Mouse (Mus musculus): Measurements from ENCODE around the gene Slc1a5. TPM values are rescaled to one million over a fixed set of nuclear protein-coding genes. Genes with fewer than 3 reads are reported as not detected.
A peak's percentile ranks its signal among the peaks of the same experiment; 100 is the strongest.

The Slc1a5 gene
- total and polyA plus RNA-seq, 2 experiments from 2014 or later: 28.1 to 81.4 TPM

GRCm38 (mm10) chr7:16808647-16809046 lies 27.5 kb downstream of the Slc1a5 start:
- DNase-seq (ENCODE audit: low spot score): no peak

GRCm38 (mm10) chr7:16809739-16810138 lies 28.6 kb downstream of the Slc1a5 start:
- no peaks in the 10 kb centered on the region for H3K9me3 ChIP-seq (replicated peaks; ENCODE audit: control insufficient read depth, low read length)
- ATAC-seq (ENCODE audit: insufficient read depth, low read depth) (peak; percentile 13; the same call in 1 of the 2 replicates), DNase-seq (ENCODE audit: low spot score) (peak; percentile 75)
- H3K27ac ChIP-seq (ENCODE audit: low read depth): no peak overlapping the region
- H3K9ac ChIP-seq (replicated peaks; ENCODE audit: low read depth, low read length): no peak overlapping the region
- H3K4me1 ChIP-seq (ENCODE audit: control insufficient read depth, insufficient read depth): no peaks in the 10 kb centered on the region; the same call in 1 of the 2 replicates
- WGBS: 21% methylated on average over 10 of the region's 10 CpGs
- H3K4me3 ChIP-seq (ENCODE audit: low read depth, low read length): no peak overlapping the region
- no peaks in the 10 kb centered on the region for H3K27me3 ChIP-seq (ENCODE audit: control insufficient read depth, insufficient read depth, low read length)
- TF ChIP-seq EP300 (IDR thresholded peaks at IDR 0.05; ENCODE audit: low read depth) (no peak), CTCF (IDR thresholded peaks at IDR 0.05; ENCODE audit: low read depth) (peak; percentile 85)
- H3K4me2 ChIP-seq (ENCODE audit: low read depth, low read length): no peak overlapping the region
- H3K36me3 ChIP-seq (replicated peaks; ENCODE audit: control insufficient read depth, insufficient read depth, low read length): peaks cover 43% of the 10 kb centered on the region

More at GRCm38 (mm10) chr7:16808647-16809046, 27.5 kb downstream of the Slc1a5 start:
- no peak overlapping the region for H3K9ac ChIP-seq (replicated peaks; ENCODE audit: low read depth, low read length)
- 82% methylated on average over 9 of the region's 9 CpGs for WGBS
- H3K4me2 ChIP-seq (ENCODE audit: low read depth, low read length): no peak overlapping the region
- no peaks in the 10 kb centered on the region for H3K27me3 ChIP-seq (ENCODE audit: control insufficient read depth, insufficient read depth, low read length)
- no peaks in the 10 kb centered on the region for H3K9me3 ChIP-seq (replicated peaks; ENCODE audit: control insufficient read depth, low read length)
- no peaks in the 10 kb centered on the region; the same call in 1 of the 2 replicates for H3K4me1 ChIP-seq (ENCODE audit: control insufficient read depth, insufficient read depth)
- TF ChIP-seq CTCF (IDR thresholded peaks at IDR 0.05; ENCODE audit: low read depth): no peak
- no peak for TF ChIP-seq EP300 (IDR thresholded peaks at IDR 0.05; ENCODE audit: low read depth)
- ATAC-seq (ENCODE audit: insufficient read depth, low read depth): no peak; the same call in 1 of the 2 replicates
- H3K4me3 ChIP-seq (ENCODE audit: low read depth, low read length): no peak overlapping the region
- peaks cover 32% of the 10 kb centered on the region for H3K36me3 ChIP-seq (replicated peaks; ENCODE audit: control insufficient read depth, insufficient read depth, low read length)
- no peak overlapping the region for H3K27ac ChIP-seq (ENCODE audit: low read depth)

GRCm38 (mm10) chr7:16810399-16810919 lies 29.3 kb downstream of the Slc1a5 start:
- TF ChIP-seq EP300 (IDR thresholded peaks at IDR 0.05; ENCODE audit: low read depth) (no peak), CTCF (IDR thresholded peaks at IDR 0.05; ENCODE audit: low read depth) (no peak)
- 76% methylated on average over 28 of the region's 28 CpGs for WGBS
- Histone ChIP-seq H3K4me3 (ENCODE audit: low read depth, low read length) (peak overlapping the region; percentile 28; the same call in 1 of the 2 replicates), H3K9me3 (replicated peaks; ENCODE audit: control insufficient read depth, low read length) (no peaks in the 10 kb centered on the region), H3K27me3 (ENCODE audit: control insufficient read depth, insufficient read depth, low read length) (no peaks in the 10 kb centered on the region), H3K27ac (ENCODE audit: low read depth) (no peak overlapping the region), H3K9ac (replicated peaks; ENCODE audit: low read depth, low read length) (no peak overlapping the region), H3K4me1 (ENCODE audit: control insufficient read depth, insufficient read depth) (peaks cover under 1% of the 10 kb centered on the region; the same call in 1 of the 2 replicates), H3K4me2 (ENCODE audit: low read depth, low read length) (peak overlapping the region; percentile 65), H3K36me3 (replicated peaks; ENCODE audit: control insufficient read depth, insufficient read depth, low read length) (peaks cover 44% of the 10 kb centered on the region)
- ATAC-seq (ENCODE audit: insufficient read depth, low read depth) (no peak), DNase-seq (ENCODE audit: low spot score) (no peak)

GRCm38 (mm10) chr7:16810920-16811648 lies 29.9 kb downstream of the Slc1a5 start:
- Histone ChIP-seq H3K4me3 (ENCODE audit: low read depth, low read length) (peak overlapping the region; percentile 28), H3K4me2 (ENCODE audit: low read depth, low read length) (peak overlapping the region; percentile 65), H3K4me1 (ENCODE audit: control insufficient read depth, insufficient read depth) (peaks cover 5% of the 10 kb centered on the region; the same call in 1 of the 2 replicates), H3K36me3 (replicated peaks; ENCODE audit: control insufficient read depth, insufficient read depth, low read length) (peaks cover 44% of the 10 kb centered on the region), H3K9me3 (replicated peaks; ENCODE audit: control insufficient read depth, low read length) (no peaks in the 10 kb centered on the region), H3K27me3 (ENCODE audit: control insufficient read depth, insufficient read depth, low read length) (no peaks in the 10 kb centered on the region), H3K27ac (ENCODE audit: low read depth) (no peak overlapping the region), H3K9ac (replicated peaks; ENCODE audit: low read depth, low read length) (no peak overlapping the region)
- 21% methylated on average over 86 of the region's 90 CpGs for WGBS
- TF ChIP-seq EP300 (IDR thresholded peaks at IDR 0.05; ENCODE audit: low read depth) (no peak), CTCF (IDR thresholded peaks at IDR 0.05; ENCODE audit: low read depth) (peak; percentile 19; the same call in 1 of the 2 replicates)
- ATAC-seq (ENCODE audit: insufficient read depth, low read depth): peak; percentile 47
- peak; percentile 30 for DNase-seq (ENCODE audit: low spot score)

GRCm38 (mm10) chr7:16811649-16812070 lies 30.5 kb downstream of the Slc1a5 start:
- peaks cover 39% of the 10 kb centered on the region for H3K36me3 ChIP-seq (replicated peaks; ENCODE audit: control insufficient read depth, insufficient read depth, low read length)
- no peak overlapping the region for H3K27ac ChIP-seq (ENCODE audit: low read depth)

More at GRCm38 (mm10) chr7:16811649-16812070, 30.5 kb downstream of the Slc1a5 start:
- Histone ChIP-seq H3K4me3 (ENCODE audit: low read depth, low read length) (peak overlapping the region; percentile 28; the same call in 1 of the 2 replicates), H3K9ac (replicated peaks; ENCODE audit: low read depth, low read length) (no peak overlapping the region), H3K27me3 (ENCODE audit: control insufficient read depth, insufficient read depth, low read length) (no peaks in the 10 kb centered on the region), H3K4me2 (ENCODE audit: low read depth, low read length) (peak overlapping the region; percentile 65), H3K9me3 (replicated peaks; ENCODE audit: control insufficient read depth, low read length) (no peaks in the 10 kb centered on the region), H3K4me1 (ENCODE audit: control insufficient read depth, insufficient read depth) (peaks cover 5% of the 10 kb centered on the region; the same call in 1 of the 2 replicates)
- 41% methylated on average over 17 of the region's 17 CpGs for WGBS
- TF ChIP-seq CTCF (IDR thresholded peaks at IDR 0.05; ENCODE audit: low read depth) (no peak), EP300 (IDR thresholded peaks at IDR 0.05; ENCODE audit: low read depth) (no peak)
- DNase-seq (ENCODE audit: low spot score) (no peak), ATAC-seq (ENCODE audit: insufficient read depth, low read depth) (no peak)

Data from heart, postnatal 0 days (tissue).